Mouse (Mus musculus) small intestine, adult 2 months (tissue): ENCODE measurements around the gene Fis1. TPM values are rescaled to one million over a fixed set of nuclear protein-coding genes. Genes with fewer than 3 reads are reported as not detected.

Experiments used
- H3K27ac ChIP-seq: fragments of 200-500 bp; 2 replicates; pipeline ENCODE4 v1.5.1; 2012; ENCODE audit warnings: low read depth, low read length, control low read depth, inconsistent platforms; ENCODE audit not compliant: insufficient read depth
- H3K27me3 ChIP-seq: fragments of 200-500 bp; 2 replicates; pipeline ENCODE4 v1.6.1; 2012; ENCODE audit warnings: mild to moderate bottlenecking, moderate library complexity, low read length, inconsistent platforms; ENCODE audit not compliant: control insufficient read depth, insufficient read depth
- H3K36me3 ChIP-seq: fragments of 200-500 bp; 2 replicates; pipeline ENCODE4 v1.6.1; 2012; ENCODE audit warnings: mild to moderate bottlenecking, low read length, control low read depth, inconsistent platforms; ENCODE audit not compliant: control insufficient read depth, insufficient read depth
- H3K4me1 ChIP-seq: fragments of 200-500 bp; 2 replicates; pipeline ENCODE4 v1.6.1; 2012; ENCODE audit warnings: low read length, inconsistent platforms, mixed read lengths; ENCODE audit not compliant: control insufficient read depth, insufficient read depth, insufficient read length
- H3K4me3 ChIP-seq: fragments of 200-500 bp; 2 replicates; pipeline ENCODE4 v1.5.1; 2012; ENCODE audit warnings: low read depth, mild to moderate bottlenecking, control low read depth, inconsistent platforms, low read length, moderate library complexity
- CTCF ChIP-seq: fragments of 200-500 bp; IDR thresholded peaks from 2 replicates; pipeline ENCODE4 v1.5.1; 2012; ENCODE audit warnings: low read depth, mild to moderate bottlenecking, control low read depth, inconsistent platforms, low read length, moderate library complexity, mixed read lengths; ENCODE audit not compliant: insufficient replicate concordance, insufficient read length; ENCODE audit errors: extremely low read depth
- POLR2A ChIP-seq: fragments of 200-500 bp; IDR thresholded peaks from 2 replicates; pipeline ENCODE4 v1.6.1; 2012; ENCODE audit warnings: low read depth, mild to moderate bottlenecking, control low read depth, inconsistent platforms, low read length, moderate library complexity
- WGBS: fragments of 180-500 bp; shearing (Covaris S2); methylation state at CpG from one replicate; pipeline ENCODE4 v1.1.7; 2018; 5-methylcytosine and 5-hydroxymethylcytosine counted together
- polyA plus RNA-seq: library from polyadenylated mRNA; depleted of rRNA; stranded (reverse); fragments of >200 nt; gene quantifications from 2 replicates; pipeline ENCODE4 v1.2.3, GENCODE M21; 2012

Fis1 gene
- polyA plus RNA-seq, 1 experiment: 261 TPM

- Histone ChIP-seq H3K4me3 (no peak overlapping the region), H3K27ac (no peak overlapping the region), H3K27me3 (no peaks in the 10 kb centered on the region), H3K4me1 (peaks cover 11% of the 10 kb centered on the region), H3K36me3 (peaks cover 16% of the 10 kb centered on the region)
- WGBS: 71% methylated on average over 14 of the region's 14 CpGs
- TF ChIP-seq POLR2A (no peak), CTCF (no peak)
These were observed 31.8 kb downstream of the Fis1 start for GRCm38 (mm10) chr5:136984828-136985227.

DNA sequence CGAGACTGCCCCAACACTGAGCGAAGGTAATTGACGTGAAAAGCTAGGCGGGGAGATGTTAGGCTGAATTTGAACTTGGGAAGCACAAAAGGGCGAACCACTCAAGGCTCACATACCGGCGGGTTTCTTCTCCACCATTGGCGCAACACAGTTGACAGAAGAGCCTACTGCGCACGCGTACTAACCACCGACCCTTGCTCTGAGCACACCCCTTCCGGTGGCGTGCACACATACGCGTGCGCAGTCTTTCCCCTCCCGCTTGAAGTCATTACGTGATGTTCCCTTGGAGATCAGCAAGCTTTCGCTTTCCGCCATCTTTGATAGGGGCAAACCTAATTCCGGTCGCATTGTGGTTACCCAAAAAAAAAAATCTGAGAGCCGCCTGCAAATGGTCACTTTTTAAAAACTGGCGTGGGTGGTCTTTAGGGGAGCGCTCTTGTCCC is 33.6 kb downstream of the Fis1 start, which contains the start of gene Plod3:
Plod3 (plus strand) TSS at position 325 of the 443 bp plus-strand sequence.
- no peaks in the 10 kb centered on the region for H3K27me3 ChIP-seq
- TF ChIP-seq CTCF (no peak), POLR2A (no peak)
- under 1% methylated on average over 26 of the region's 26 CpGs for WGBS
- H3K36me3 ChIP-seq: peaks cover 19% of the 10 kb centered on the region
- H3K4me3 ChIP-seq: peak within 1 kb of the TSS; percentile 96
- peaks cover 11% of the 10 kb centered on the region for H3K4me1 ChIP-seq
- H3K27ac ChIP-seq: peak within 1 kb of the TSS; percentile 75

DNA sequence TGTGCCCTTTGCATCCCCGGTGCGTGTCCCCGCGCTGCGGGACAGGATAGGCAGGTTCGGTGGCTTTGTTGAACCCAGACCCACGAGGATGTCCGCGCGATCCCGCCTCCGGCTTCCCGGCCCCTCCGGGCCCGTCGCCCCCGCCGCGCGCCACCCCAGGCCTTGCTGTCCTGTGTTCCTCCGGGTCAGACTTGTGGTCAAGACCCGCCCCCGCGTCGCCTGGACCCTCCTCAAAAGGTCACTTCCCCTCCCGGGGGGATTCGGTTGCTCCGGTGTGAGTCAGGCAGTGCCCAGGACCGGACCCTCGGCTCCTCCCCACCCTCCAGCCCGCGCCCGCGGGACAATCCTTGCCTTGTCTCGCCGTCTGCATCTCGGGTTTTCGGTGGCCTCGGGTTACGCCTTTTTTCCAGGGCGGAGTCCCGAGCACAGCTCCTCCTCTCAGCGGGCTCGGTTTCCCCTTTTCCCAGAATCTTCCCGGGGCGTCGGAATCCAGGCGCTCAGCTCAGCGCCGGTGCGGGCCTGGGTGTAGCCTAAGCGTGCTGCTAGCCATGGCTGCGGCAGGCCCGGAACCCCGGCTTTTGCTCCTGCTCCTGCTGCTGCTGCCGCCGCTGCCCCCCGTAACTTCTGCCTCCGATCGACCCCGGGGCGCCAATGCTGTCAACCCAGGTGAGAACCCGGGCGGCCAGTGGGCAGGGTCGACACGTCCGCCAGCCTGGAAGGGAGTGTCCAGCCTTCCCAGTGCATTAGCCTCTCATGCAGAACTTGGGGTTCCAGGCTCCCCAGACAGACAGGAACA is 34.3 kb downstream of the Fis1 start:
- Histone ChIP-seq H3K27ac (peak overlapping the region; percentile 75), H3K27me3 (no peaks in the 10 kb centered on the region), H3K36me3 (peaks cover 17% of the 10 kb centered on the region), H3K4me3 (peak overlapping the region; percentile 96), H3K4me1 (peaks cover 11% of the 10 kb centered on the region)
- under 1% methylated on average over 67 of the region's 67 CpGs for WGBS
- no peak for TF ChIP-seq POLR2A
- TF ChIP-seq CTCF: no peak

- Histone ChIP-seq H3K4me3 (peak within 1 kb of the TSS; percentile 96), H3K27me3 (no peaks in the 10 kb centered on the region), H3K27ac (peak within 1 kb of the TSS; percentile 75), H3K36me3 (peaks cover 18% of the 10 kb centered on the region), H3K4me1 (peaks cover 9% of the 10 kb centered on the region; the same call in 1 of the 2 replicates)
- TF ChIP-seq POLR2A: no peak
- no peak for TF ChIP-seq CTCF
- 14% methylated on average over 12 of the region's 12 CpGs for WGBS
These were observed 34.8 kb downstream of the Fis1 start, which contains the start of gene Znhit1 for GRCm38 (mm10) chr5:136987934-136988271. Znhit1 (minus strand) TSS chr5:136988021.

- Histone ChIP-seq H3K4me3 (no peak overlapping the region), H3K4me1 (peaks cover 9% of the 10 kb centered on the region; the same call in 1 of the 2 replicates), H3K27me3 (no peaks in the 10 kb centered on the region), H3K36me3 (peaks cover 19% of the 10 kb centered on the region), H3K27ac (no peak overlapping the region)
- WGBS: 57% methylated on average over 7 of the region's 7 CpGs
- TF ChIP-seq CTCF (no peak), POLR2A (no peak)
These were observed 35.3 kb downstream of the Fis1 start for GRCm38 (mm10) chr5:136988420-136988819.

- Histone ChIP-seq H3K27ac (no peak overlapping the region), H3K4me3 (no peak overlapping the region), H3K27me3 (no peaks in the 10 kb centered on the region), H3K36me3 (peaks cover 23% of the 10 kb centered on the region), H3K4me1 (peaks cover 6% of the 10 kb centered on the region; the same call in 1 of the 2 replicates)
- TF ChIP-seq POLR2A (no peak), CTCF (no peak)
- 90% methylated on average over 6 of the region's 6 CpGs for WGBS
These were observed 36.7 kb downstream of the Fis1 start for GRCm38 (mm10) chr5:136989801-136990200.

DNA sequence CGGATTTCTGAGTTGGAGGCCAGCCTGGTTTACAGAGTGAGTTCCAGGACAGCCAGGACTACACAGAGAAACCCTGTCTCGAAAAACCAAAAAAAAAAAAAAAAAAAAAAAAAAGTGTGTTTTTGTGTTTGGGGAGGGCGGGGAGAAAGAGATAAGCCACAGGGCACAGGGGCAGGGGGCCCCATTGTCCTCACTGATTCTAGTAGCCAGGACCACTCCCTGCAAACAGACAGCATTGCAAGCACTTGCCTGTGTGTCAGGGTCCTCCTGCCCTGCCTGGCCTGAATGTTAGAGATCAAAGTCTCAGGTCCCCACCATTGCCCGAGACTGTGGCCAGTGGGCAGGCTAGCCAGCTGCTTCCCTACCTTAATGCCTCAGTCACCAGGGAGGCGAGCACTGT is 46.4 kb downstream of the Fis1 start:
- no peak for TF ChIP-seq POLR2A
- no peak for TF ChIP-seq CTCF
- 50% methylated on average over 5 of the region's 5 CpGs for WGBS
- Histone ChIP-seq H3K4me3 (no peak overlapping the region), H3K36me3 (0 out of 2 replicates have a peak, but pooled peaks cover 6% of the 10 kb centered on the region), H3K27ac (no peak overlapping the region), H3K4me1 (no peaks in the 10 kb centered on the region), H3K27me3 (no peaks in the 10 kb centered on the region)

DNA sequence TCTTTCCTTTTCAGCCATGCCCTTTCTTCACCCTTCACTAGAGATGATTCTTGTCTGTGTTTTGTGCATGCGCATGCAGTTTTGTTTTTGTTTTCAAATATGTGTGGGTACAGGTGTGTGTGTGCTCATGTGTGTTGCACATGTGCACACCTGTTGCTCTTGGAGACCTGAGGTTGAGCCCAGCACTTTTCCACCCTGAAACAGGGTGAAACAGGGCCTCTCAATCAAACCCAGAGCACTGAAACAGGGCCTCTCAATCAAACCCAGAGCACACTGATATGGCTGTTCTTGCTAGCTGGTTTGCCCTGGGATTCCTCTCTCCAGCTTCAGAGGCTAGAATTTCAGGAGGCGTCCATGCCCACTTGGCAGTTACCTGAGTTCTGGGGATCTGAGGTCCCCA is 47.5 kb downstream of the Fis1 start:
- H3K27ac ChIP-seq: no peak overlapping the region
- TF ChIP-seq CTCF (no peak), POLR2A (no peak)
- H3K4me3 ChIP-seq: no peak overlapping the region
- H3K27me3 ChIP-seq: no peaks in the 10 kb centered on the region
- whole genome bisulfite sequencing: 89% methylated on average over 2 of the region's 2 CpGs
- no peaks in the 10 kb centered on the region for H3K4me1 ChIP-seq
- H3K36me3 ChIP-seq: 0 out of 2 replicates have a peak, but pooled peaks cover 2% of the 10 kb centered on the region
